Mouse (Mus musculus) brain, embryonic 14.5 days (tissue): ENCODE measurements around the gene Dclk1.

Experiments used
- CTCF ChIP-seq: fragments of 200-500 bp; IDR thresholded peaks from 2 replicates; pipeline ENCODE4 v1.5.1; 2012; ENCODE audit warnings: inconsistent platforms, mild to moderate bottlenecking, moderate library complexity, borderline replicate concordance; ENCODE audit not compliant: insufficient read depth, insufficient read length; ENCODE audit errors: extremely low read depth
- POLR2A ChIP-seq: fragments of 200-500 bp; IDR thresholded peaks from 2 replicates; pipeline ENCODE4 v1.6.1; 2012; ENCODE audit warnings: mild to moderate bottlenecking, inconsistent platforms, borderline replicate concordance; ENCODE audit not compliant: poor library complexity, insufficient read depth, insufficient read length, severe bottlenecking; ENCODE audit errors: extremely low read depth

DNA sequence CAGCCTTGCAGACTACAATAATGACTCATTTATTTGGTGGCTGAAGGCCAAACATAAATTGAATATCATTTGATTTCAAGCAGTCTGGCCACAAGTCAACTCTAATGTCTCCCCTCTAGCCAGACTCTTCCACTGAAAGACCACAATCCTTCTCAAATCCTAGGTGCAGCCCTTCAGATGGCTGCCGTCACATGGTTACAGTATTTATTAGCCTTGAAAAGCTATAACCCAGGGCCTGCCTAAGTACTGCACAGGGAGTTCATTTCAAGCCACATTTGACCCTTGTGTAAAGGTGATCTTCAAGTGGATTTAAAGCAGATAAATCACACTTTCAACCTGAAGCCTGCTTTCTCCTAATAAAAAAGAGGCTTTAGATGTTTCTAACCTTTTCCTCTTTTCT is 192.1 kb downstream of the Dclk1 start:
- TF ChIP-seq POLR2A = no peak
- no peak for TF ChIP-seq CTCF
